Mouse (Mus musculus) regulatory T cell (primary cell): ENCODE measurements around the gene 1110017D15Rik.

Source experiments
- in situ Hi-C: fragments of 300-600 bp; cut with MboI, MseI; formaldehyde crosslinking; loops from one replicate; pipeline ENCODE4 v1.15.1; 2025; ENCODE audit warnings: high pct_unique_total_duplicates

1110017D15Rik gene

DNA sequence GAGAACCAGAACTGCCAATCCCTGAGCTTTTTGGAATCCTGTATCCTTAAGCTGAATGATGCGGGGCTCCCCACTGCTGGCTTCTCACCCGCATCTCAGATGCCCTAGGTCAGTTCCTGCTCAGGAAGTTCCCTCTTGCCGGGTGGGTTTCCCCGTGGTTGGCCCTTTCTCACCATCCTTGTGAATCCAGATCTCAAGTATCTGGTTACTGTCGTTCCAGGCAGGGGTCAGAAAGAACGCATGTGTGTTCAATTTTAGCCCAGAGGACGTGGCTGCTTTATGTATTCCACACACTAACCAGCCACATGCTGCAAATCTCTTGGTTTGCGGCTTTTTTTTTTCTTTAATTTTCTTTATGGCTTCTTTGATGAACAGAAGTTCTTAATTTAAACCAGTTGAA, 3.4 kb downstream of the 1110017D15Rik start:
- in situ Hi-C loops, result no loop called here

- in situ Hi-C loops, result no loop called here
Measured at GRCm38 (mm10) chr4:41513309-41513708, 3.8 kb downstream of the 1110017D15Rik start.

- in situ Hi-C loops, result no loop called here
Measured at GRCm38 (mm10) chr4:41507998-41508397, 9.1 kb downstream of the 1110017D15Rik start.

- in situ Hi-C loops, result no loop called here
Measured at GRCm38 (mm10) chr4:41507326-41507924, 9.7 kb downstream of the 1110017D15Rik start.

DNA sequence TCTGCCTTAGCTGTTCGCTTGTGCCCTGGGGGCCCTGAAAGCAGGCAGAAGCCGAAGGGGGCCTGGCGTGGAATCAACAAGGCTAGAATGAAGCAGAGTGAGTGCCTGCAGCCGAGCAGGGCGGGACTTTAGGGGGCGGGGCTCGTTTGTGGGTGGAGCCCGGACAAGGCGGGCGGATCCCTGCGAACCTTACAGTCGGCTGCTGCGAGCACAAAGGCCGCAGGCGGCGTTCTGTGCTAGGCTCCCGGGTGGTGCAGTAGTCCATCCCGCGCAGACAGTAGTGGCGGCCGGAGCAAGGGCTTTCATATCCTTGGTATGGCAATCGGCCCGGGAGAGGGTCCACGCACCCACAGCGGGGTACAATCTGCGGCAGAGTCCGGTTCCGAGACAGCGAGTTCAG, 10.2 kb downstream of the 1110017D15Rik start:
- in situ Hi-C loops, result no loop called here

DNA sequence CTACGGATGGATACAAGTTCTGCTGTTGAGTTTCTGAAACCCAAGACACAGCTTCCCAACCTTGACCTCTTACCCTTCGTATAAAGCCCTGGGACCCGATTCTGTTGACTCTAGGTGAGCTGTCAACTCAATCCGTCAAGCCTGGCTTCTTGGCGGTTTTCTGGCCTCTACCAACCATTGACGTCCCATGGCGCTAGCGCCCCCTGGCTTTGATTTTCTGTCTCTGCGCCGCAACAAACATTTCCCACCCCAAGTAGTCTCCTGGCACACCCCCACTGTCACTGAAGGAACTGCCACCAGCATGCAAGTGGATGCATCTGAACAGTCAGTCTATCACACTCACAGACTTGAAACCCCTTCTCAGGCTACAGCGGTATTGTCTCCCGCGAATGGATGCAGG, 11.0 kb downstream of the 1110017D15Rik start:
- in situ Hi-C loops, result no loop called here

GRCm38 (mm10) chr4:41505131-41505551, 12.0 kb downstream of the 1110017D15Rik start:
- in situ Hi-C loops, result no loop called here

- in situ Hi-C loops, result no loop called here
Measured at GRCm38 (mm10) chr4:41504325-41504724, 12.8 kb downstream of the 1110017D15Rik start.

- in situ Hi-C loops, result no loop called here
Measured at GRCm38 (mm10) chr4:41502986-41503412, 14.1 kb downstream of the 1110017D15Rik start, which contains the start of gene AI464131. AI464131 (minus strand) TSS chr4:41503076.

DNA sequence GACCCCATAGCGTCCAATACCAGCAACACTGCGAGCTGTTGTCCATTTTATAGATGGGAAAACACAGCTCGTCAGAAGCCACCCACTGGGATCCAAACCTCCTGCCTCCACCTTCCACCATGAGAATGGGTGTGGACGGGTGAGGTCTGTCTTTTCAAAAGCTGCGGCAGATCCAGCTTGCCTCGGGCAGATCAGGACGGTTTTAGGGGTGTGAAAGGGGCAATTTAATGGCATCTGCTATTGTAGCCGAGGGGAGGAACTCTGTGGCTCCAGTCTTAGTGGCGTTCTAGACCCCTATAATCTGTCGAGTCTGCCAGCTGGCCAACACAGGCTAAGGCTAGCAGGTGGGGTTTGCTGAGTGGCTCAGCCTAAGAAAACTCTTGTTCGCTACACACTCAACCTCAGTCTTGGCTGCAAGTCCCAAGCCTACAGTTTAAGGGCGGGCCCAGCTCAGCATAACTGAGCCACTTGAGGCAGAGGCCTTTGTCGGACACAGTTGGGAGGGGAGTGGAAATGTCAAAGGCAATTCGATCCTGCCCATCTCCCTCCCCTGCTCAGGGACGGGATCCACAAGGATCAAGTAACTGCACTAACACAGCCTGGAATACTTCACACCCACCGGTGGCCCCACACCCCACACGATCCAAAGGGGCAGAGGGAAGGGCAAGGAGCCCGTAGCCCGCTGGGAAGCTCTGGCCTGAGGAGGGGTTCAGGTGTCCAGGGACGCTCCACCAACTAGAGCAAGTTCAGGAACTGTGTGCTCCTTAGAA, 14.8 kb downstream of the 1110017D15Rik start:
- in situ Hi-C loops, result no loop called here

DNA sequence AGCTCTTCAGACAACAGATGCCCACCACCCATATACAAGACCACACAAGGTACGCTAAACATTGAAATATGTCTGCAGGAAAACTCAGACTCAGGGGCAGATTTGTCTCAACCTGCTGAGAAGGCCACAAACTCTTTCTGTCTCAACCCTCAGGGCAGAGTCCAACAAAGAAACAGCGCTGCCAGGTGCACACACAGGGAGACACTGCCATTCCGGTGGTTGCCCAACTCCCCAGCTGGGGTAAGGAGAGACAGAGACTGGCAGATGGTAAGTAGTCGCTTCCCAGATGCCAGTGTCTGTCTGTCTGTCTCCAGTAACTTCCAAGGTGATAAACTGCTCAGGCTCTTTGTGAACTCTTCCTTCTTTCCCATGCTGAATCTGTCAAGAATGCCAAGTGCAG, 16.3 kb downstream of the 1110017D15Rik start:
- in situ Hi-C loops, result no loop called here

DNA sequence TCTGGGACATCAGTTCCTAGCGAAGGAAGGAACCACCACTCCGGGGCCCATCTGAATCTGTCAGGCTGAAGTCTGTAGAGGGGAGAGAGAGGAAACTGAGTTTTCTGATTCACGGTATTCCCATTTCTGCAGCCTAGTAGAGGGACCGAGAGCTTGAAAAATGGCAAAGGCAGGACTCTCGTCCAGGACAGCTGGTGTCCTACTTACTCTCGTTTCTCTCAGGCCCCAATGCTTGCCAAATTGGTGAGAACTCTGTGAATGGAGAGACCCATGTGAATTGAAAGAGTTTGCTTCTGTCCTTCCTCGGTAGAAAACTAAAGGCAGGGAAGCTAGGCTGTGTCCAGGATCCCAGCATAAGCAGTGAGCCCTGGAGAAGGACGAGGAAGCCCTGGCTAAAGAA, 17.5 kb downstream of the 1110017D15Rik start:
- in situ Hi-C loops, result no loop called here

- in situ Hi-C loops, result no loop called here
Measured at GRCm38 (mm10) chr4:41498921-41499391, 18.2 kb downstream of the 1110017D15Rik start.

DNA sequence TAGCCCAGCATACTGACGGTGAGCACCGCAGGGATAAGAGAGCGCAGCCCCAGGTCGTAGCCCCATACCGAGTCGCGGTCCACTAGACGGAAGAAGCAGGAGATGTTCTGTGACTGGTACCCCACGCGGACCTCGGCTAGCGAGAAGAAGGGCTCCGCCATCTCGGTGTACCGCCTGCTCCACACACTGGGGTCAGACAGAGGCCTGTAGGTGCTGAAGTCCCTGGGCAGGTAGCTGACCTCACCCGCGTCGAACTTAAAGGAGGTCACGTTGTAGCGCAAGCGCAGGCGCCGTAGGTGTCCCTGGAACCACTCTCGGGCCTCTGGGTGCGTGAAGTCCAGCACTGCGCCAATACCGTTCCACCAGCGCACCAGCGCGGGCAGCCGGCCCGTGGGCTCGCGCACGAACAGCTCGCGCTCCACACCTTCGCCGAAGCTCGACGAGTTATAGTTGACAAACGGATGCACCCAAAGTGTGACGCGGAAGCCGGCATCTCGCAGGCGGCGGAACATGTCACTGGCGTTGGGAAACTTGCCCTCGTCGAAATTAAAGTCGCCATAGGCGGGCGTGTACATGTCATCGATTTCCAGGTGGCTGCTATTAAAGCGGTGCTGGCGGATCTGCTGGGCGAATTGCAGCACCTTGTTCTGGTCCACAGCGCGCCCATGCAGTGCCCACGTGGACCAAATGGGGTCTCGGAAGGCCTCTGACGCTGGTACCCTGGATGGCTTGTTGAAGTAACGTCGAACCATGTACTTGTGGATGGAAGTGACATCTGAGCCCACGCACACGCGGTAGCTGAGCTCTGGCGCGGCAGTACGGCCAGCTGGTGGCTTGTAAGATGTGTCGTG, 18.9 kb downstream of the 1110017D15Rik start:
- in situ Hi-C loops, result no loop called here

- in situ Hi-C loops, result no loop called here
Measured at GRCm38 (mm10) chr4:41497579-41497978, 19.6 kb downstream of the 1110017D15Rik start.

DNA sequence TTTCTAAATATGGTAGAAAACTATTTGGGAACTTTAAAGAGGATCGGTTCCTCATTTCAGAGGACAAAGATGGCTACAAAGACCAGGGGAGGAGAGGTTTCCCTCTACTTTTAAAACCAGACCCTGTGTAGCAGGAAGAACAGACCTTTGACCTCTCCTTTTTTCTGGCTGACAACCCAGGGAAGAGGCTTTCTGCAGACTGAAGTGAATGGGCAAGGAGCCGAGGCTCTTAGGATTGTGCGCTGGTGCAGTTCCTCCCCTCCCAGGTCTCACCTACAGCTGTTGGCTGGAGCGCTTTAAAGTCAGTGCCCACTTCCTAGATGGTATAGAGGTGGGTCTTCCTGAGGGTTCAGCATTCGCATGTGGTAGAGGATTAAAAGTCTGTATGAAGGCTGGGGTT, 20.1 kb downstream of the 1110017D15Rik start:
- in situ Hi-C loops, result no loop called here

GRCm38 (mm10) chr4:41495850-41496249, 21.3 kb downstream of the 1110017D15Rik start:
- in situ Hi-C loops, result no loop called here

GRCm38 (mm10) chr4:41495076-41495475, 22.1 kb downstream of the 1110017D15Rik start:
- in situ Hi-C loops, result no loop called here

DNA sequence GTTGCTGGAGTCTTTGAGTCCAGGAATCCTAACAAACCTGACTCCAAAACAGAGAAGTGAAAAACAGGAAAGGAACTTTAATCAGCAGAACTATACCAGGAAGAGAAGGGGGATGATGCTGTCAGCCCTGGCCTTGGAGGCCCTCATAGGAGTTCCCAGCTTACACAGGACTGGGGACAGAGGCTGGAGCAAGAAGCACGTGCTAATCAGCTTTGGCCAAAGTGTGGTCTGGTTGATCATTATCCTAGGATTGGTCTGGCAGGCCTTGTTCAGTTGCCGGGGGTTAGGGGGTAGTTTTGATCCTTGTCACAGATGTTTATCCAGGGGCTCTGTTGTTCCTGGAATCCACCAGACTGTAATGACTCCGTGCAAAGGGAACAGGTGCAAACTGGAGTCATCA, 22.8 kb downstream of the 1110017D15Rik start:
- in situ Hi-C loops, result loop anchor here (5.0 kb wide), 1 partner anchor 52 kb away; no protein-coding TSS in a partner anchor

- in situ Hi-C loops, result loop anchor here (5.0 kb wide), 1 partner anchor 51 kb away; no protein-coding TSS in a partner anchor
Measured at GRCm38 (mm10) chr4:41493464-41494116, 23.5 kb downstream of the 1110017D15Rik start.

GRCm38 (mm10) chr4:41492951-41493350, 24.2 kb downstream of the 1110017D15Rik start:
- in situ Hi-C loops, result loop anchor here (5.0 kb wide), 1 partner anchor 51 kb away; no protein-coding TSS in a partner anchor
